In the genomic region with DNA sequence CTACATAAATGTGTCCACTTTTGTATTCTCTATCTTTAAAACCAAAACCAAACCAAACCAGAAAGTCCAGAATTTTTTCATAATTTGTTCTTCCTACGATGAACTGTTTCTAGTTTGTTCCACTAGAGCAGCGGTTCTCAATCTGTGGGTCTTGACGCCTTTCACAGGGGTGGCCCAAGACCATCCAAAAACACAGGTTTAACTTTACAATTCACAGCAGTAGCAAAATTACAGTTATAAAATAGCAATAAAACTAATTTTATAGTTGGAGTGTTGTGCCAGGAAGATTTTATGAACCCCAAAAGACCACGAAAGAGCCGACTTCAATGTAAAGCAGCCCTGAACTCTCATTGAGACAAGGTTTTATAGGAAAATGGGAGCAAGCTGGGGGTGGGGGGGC, we compare ENCODE assay signal across 31 mouse cellular contexts. TPM values are rescaled to one million over a fixed set of nuclear protein-coding genes. Genes with fewer than 3 reads are reported as not detected.
"Had no signal": no experiment of that assay in that cellular context is flagged by ENCODE, and none has a peak within 500 bp of the region (broad histone marks: within the 10 kb centered on the region; RNA-seq: fewer than 3 reads in every experiment).

No protein-coding gene starts in this region.

- ATAC-seq: forebrain, embryonic 13.5 days; forebrain, embryonic 14.5 days; forebrain, embryonic 15.5 days; forebrain, embryonic 16.5 days; forebrain, postnatal 0 days had no signal

- H3K9me3 ChIP-seq: embryonic facial prominence, embryonic 12.5 days; embryonic facial prominence, embryonic 15.5 days; forebrain, embryonic 13.5 days; forebrain, embryonic 15.5 days had no signal

- H3K27ac ChIP-seq: embryonic facial prominence, embryonic 10.5 days; embryonic facial prominence, embryonic 12.5 days; embryonic facial prominence, embryonic 13.5 days; embryonic facial prominence, embryonic 15.5 days; forebrain, embryonic 10.5 days; forebrain, embryonic 13.5 days; forebrain, embryonic 15.5 days; gastrocnemius, adult 2 months; heart, adult 2 months had no signal

- H3K4me1 ChIP-seq: embryonic facial prominence, embryonic 10.5 days; embryonic facial prominence, embryonic 12.5 days; embryonic facial prominence, embryonic 13.5 days; embryonic facial prominence, embryonic 15.5 days; forebrain, embryonic 10.5 days; forebrain, embryonic 13.5 days; forebrain, embryonic 15.5 days had no signal

- H3K9ac ChIP-seq: embryonic facial prominence, embryonic 12.5 days; embryonic facial prominence, embryonic 13.5 days; embryonic facial prominence, embryonic 15.5 days; forebrain, embryonic 13.5 days; forebrain, embryonic 15.5 days; forebrain, postnatal 0 days had no signal

- DNase-seq: cerebellum, adult 8-10 months; cerebellum, adult 9-10 months; cerebellum, adult 9-11 months; cerebellum, postnatal 10 days; cerebellum, postnatal 14 days; cerebellum, postnatal 25 days; cerebellum, postnatal 36 days; embryo, embryonic 11 days; forebrain, postnatal 0 days; gastrocnemius, adult 2 months; gastrocnemius, postnatal 10 days; gastrocnemius, postnatal 14 days; gastrocnemius, postnatal 25 days; gastrocnemius, postnatal 36 days; heart, adult 11 months; heart, adult 18-20 months; heart, adult 2 months had no signal

- H3K27me3 ChIP-seq: embryonic facial prominence, embryonic 12.5 days; embryonic facial prominence, embryonic 13.5 days; embryonic facial prominence, embryonic 15.5 days; forebrain, embryonic 13.5 days; forebrain, embryonic 15.5 days had no signal

- H3K4me2 ChIP-seq: embryonic facial prominence, embryonic 12.5 days; embryonic facial prominence, embryonic 13.5 days; embryonic facial prominence, embryonic 15.5 days; forebrain, embryonic 13.5 days; forebrain, embryonic 15.5 days had no signal

- H3K4me3 ChIP-seq: embryonic facial prominence, embryonic 10.5 days; embryonic facial prominence, embryonic 12.5 days; embryonic facial prominence, embryonic 13.5 days; embryonic facial prominence, embryonic 15.5 days; erythroblast, embryonic 14.5 days; forebrain, embryonic 10.5 days; forebrain, embryonic 13.5 days; forebrain, embryonic 15.5 days; gastrocnemius, adult 2 months; heart, adult 2 months had no signal

RNA-seq across cellular contexts. Expression of a gene that starts 16.5 kb away (rescaled TPM):
- total RNA-seq: common myeloid progenitor, adult 5-6 weeks; granulocyte monocyte progenitor cell, adult 5-6 weeks had no signal
- polyA plus RNA-seq: embryonic facial prominence, embryonic 10.5 days; erythroblast, embryonic 14.5 days; forebrain, embryonic 10.5 days; forebrain, embryonic 11.5 days; forebrain, embryonic 13.5 days; forebrain, embryonic 14.5 days; forebrain, embryonic 16.5 days; frontal cortex, adult 2 months had no signal
